Mouse (Mus musculus) heart, postnatal 0 days (tissue): ENCODE data around the gene Csmd2.

Source experiments
- CTCF ChIP-seq: IDR thresholded peaks from 2 replicates; pipeline ENCODE4 v1.5.1; 2016; ENCODE audit warnings: antibody characterized with exemption, control low read depth, low read depth
- EP300 ChIP-seq: IDR thresholded peaks from 2 replicates; pipeline ENCODE4 v1.6.1; 2016; ENCODE audit warnings: antibody characterized with exemption, low read depth

DNA sequence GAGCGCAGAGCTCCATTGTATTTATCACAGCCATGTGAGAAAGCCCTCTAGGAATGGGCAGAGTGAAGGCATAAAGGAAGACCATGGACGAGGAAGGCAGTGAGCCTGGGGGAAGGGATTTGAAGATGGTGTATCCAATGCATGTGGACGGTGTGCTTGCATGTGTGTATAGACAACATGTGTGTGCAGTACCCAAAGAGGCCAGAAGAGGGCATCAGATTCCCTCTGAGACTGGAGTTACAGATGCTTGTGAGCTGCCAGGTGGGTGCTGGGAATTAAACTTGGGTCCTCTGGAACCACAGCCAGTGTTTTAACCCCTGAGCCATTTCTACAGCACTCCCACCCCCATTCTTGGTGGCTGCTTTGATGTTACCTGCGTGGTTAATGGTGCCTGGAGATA, 137.1 kb downstream of the Csmd2 start:
- TF ChIP-seq CTCF, result no peak
- TF ChIP-seq EP300, result no peak
